Mouse (Mus musculus): ENCODE results near the gene Tnc. TPM values are rescaled to one million over a fixed set of nuclear protein-coding genes. Genes with fewer than 3 reads are reported as not detected.

Gene Tnc
- total RNA-seq, 2 experiments from 2014 or later: 2.4 to 3.8 TPM

DNA sequence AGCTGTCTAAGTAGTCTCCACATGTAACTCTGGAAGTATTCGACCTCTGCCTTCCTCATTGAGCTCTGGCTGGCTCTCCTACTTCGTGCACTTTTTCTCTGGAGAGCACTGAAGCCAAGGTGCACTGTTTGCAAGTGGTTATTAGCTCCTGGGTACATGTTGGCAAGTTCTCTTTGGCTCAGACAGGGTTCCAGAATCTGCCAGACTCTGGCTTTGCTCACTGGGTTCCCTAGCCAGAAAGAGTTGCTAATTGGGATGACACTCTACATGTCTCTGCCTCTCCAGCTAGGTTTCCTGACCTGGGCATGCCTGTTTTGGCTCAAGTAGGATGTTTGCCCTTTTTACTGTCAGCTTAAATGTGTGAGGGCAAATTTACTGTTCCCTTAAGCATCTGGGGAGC is 13.6 kb downstream of the Tnc start:
- no peak for DNase-seq (ENCODE audit: low spot score in 2 of 2)
- intact Hi-C loops (cut with DNase I): no loop called here

DNA sequence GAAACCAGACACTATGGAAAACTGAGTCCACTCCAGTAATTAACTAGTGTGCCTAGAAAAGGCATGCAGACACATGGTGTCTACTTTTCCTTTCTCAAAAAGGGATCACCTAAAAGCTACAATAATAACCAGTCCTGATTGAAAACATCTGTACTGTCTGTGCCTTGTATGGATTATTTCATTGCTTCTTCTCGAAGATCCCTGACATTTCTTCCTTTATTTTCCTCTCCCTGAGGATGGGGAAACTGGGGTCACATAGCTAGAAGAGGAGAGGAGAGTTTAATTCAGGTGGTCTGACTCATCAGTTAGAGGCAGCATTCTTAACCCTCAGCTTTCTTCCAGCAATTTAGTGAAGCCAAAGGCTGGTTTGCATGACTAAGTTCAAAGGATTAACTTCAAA is 17.3 kb downstream of the Tnc start:
- no peak for DNase-seq (ENCODE audit: low spot score in 2 of 2)
- intact Hi-C loops (cut with DNase I): no loop called here

DNA sequence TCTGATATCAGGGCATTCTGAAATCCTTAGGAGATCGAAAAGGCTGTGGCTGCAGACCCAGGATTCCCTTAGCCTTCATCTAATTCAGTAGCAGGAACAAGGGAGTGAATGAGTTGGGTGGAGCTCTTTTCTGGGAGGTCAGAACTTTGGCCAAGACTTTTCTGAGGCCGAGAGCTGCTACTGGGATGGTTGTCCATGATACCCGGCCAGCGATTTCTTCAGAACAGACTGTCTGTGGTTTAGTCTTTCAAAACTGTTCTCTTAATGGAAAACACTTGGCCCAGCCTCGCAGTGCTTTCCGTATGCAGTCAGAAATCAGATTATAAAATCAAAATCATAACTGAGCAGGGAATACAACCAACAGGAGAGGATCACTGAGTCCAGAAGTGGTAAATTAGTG is 21.2 kb downstream of the Tnc start:
- DNase-seq (ENCODE audit: low spot score in 2 of 2): no peak
- intact Hi-C loops (cut with DNase I): no loop called here

DNA sequence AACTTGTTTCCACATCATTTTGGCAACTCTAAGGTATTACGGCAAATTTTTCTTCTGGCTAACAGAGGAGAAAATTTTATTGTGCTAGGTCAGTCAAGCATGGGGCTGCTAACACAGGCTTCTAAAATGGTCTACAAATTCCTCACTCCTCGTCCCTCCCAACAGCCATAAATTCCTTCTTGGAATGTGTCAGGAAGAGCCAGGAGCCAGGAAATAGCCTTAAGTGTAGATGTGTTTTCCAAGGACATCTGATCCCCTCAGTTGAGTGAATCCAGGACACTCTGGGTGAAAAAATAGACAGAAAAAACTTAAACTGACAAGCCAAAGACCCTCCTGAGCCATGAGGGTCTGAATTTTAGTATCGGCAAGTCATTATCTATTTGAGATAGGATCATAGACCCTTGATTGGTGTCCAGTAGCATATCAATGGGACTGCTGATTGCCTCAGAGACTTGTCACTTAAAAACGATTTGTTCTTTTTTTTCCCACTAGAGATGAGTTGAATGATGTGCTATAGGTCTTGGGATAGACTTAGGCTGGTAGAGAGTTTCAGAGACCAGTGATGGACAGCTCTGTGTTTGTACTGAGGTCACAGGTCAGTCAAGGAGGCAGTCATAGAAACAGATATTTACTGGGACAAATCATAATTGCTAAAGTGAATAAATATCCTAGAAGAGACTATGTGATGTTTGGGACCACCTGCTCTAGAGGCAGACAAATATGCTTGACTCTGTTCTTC is 22.6 kb downstream of the Tnc start:
- intact Hi-C loops (cut with DNase I): no loop called here
- no peak for DNase-seq (ENCODE audit: low spot score in 2 of 2)

DNA sequence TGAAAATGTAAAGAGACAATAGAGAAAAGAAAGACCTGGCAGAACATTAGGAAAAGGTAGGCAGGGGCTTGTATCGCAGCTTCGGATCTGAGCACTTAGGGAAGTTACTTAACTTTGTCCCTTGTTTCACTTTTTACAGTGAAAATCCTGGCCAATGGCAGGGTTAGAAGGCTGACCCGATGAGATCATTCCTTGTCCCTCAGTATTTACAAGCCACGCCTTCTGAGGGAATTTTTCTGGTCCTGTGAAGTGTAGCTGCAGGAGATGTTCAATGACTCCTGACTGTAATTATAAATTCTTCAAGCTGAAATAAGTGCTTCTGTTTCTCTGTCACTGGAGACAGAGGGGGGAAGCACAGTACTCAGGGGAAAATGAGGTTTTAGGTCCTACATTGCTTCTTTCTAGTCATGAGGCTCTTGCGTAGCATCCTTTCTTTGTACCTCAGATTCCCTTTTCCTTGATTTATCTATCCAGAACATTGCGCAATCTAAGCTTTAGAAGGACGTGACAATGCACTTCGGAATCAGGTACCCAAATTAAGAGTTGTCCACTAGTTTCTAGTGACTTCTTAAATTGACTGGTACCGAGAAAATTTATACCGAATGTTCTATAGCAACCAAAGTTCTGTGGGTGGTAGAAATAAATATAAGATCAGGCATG is 25.8 kb downstream of the Tnc start:
- intact Hi-C loops (cut with DNase I): no loop called here
- DNase-seq (ENCODE audit: low spot score in 2 of 2): no peak

DNA sequence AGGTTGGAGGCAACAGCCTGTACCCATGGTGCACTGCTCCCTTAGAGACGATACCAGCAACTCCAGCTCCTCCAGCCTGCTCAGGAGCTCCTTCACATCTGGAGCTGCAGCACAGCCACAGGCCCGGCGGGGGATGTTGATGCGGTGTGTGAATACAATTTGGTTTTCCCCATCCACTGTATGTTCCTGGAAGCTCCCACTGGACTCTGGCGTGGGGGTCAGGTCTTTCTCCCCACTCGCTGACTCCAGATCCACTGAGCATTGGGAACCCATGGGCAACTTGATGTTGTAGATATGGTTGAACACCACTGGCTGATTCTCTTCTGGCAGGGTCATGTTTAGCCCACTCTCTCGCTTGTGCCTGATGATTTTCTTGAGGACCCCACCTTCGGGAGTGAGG is 26.7 kb downstream of the Tnc start:
- DNase-seq (ENCODE audit: low spot score in 2 of 2): no peak
- intact Hi-C loops (cut with DNase I): no loop called here

DNA sequence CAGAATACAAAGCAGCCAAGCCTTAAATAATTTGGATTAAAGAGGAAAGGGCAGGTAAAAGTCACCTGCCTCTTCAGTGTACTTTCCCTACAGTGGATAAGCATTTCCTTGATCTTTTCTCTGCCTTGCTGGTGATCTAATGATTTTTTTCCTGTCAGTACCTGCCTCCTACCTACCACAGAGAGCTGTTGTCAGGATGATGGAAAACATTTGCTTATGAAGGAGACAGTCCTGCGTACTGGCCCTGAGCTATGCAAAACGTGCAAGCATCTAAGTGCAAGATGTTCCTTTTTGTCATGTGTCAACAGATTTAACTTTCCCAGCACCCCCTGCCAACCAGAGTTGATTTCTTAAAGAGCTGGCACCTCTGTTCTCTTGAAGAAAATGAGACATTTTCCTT is 35.5 kb downstream of the Tnc start:
- no peak for DNase-seq (ENCODE audit: low spot score in 2 of 2)
- intact Hi-C loops (cut with DNase I): no loop called here

DNA sequence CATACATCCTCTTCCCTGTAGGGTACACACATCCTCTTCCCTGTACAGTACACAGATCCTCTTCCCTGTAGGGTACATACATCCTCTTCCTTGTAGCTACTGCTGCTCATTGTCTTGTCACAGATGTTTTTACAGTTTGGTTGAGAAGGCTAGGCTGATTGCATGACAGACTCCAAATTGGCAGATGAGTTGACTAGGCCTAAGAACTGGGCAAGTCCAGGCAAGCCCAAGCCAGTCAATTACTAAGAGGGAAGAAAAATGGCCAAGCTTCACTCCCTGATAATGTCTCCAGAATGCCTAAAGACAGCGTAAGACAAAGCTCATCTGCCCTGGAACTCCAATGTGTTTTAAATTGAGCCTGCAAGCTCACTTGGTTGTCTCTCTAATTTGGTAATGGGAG is 36.9 kb downstream of the Tnc start:
- intact Hi-C loops (cut with DNase I): no loop called here
- DNase-seq (ENCODE audit: low spot score in 2 of 2): no peak

DNA sequence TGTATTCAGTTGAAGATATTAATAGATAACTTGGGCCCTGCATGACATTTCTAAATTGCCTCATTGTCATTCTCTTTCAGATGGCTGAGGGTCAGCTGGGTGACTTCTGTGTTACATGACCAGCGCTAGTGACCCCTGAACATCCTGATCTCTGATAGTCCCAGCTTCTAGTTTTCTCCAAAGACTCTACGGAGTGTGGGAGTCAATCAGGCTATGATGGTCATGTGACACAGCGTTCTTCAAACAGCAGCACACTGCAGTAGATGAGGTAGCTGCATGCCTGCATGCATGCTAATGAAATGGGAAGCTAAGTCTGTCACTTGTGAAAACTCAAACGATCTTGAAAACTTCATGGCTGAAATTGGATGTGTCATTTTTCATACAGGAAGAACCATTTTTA is 41.6 kb downstream of the Tnc start:
- intact Hi-C loops (cut with DNase I): no loop called here
- DNase-seq (ENCODE audit: low spot score in 2 of 2): no peak

DNA sequence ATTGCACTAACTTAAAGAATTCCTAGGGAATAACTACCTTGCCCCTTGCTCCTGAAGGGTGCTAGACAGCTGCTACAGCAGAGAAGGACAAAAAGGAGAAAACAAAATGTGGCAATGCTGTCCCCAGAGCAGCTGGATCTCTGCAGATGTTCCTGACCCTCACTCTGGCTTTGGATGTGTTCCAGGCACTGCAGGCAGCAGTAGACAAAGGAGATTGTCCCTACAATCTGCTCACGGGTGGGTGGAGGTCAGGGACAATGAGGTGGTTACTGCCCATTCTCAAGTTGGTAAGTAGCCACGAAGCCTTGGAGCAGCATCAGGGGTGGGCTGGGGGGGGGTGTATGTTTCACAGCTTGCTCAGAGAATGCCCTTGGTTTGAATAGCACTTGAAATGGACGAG is 43.1 kb downstream of the Tnc start:
- no peak for DNase-seq (ENCODE audit: low spot score in 2 of 2)
- intact Hi-C loops (cut with DNase I): no loop called here

DNA sequence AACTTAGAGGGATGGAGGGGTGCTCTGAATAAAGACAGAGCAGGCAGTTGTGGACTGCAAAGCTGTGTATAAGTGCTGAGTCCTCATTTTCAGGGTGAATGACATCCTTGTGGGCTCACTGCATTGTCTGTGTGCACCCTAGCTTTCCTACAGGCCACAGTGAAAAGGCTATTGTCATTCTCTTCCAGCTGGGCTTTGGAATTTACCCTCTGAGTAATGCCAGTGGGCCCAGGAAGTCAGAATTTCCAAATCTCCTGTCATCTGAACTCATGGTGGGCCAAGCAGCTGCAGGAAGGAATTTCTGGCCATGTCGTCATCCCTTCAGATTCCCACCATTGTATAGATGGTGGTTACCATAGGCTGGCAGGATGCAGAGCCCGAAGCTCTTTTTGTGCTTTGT is 44.6 kb downstream of the Tnc start:
- DNase-seq (ENCODE audit: low spot score in 2 of 2): no peak
- intact Hi-C loops (cut with DNase I): no loop called here

DNA sequence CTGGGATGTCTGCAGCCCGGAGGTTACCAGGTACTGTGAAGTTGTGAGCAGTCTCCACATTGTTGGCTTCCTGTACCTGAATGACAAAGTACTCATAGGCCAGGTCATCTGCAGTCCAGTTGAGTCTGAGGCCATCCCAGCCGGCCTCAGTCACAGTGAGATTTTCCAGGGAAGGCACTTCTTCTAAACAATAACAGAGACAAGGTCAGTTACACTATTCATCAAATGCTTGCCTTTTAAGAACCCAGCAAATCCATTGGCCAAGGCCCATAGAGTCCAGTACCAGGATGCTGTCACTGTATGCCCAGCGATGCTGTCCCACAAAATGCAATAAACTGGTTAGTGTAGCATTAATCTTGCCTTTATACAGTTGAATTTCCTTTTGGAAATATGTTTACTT is 46.0 kb downstream of the Tnc start:
- no peak for DNase-seq (ENCODE audit: low spot score in 2 of 2)
- intact Hi-C loops (cut with DNase I): no loop called here

DNA sequence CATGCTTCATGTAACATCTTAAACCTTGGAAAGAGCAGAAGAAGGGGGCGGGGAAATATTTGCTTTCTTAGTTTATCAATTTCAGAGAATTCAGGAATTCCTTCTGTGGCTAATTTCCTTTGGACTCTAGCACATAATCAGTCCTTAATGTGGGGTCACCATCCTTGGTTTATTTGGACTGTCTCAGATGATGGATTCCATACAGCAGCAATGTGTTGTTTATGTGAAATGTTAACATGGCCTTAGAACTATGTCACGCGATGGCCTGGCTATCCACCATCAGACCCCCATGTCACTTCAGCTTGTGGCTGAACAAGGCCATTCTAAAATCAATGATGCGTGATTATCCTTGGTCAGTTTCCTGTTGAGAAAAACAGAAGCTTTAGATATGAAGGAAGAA is 46.5 kb downstream of the Tnc start:
- DNase-seq (ENCODE audit: low spot score in 2 of 2): no peak
- intact Hi-C loops (cut with DNase I): no loop called here

DNA sequence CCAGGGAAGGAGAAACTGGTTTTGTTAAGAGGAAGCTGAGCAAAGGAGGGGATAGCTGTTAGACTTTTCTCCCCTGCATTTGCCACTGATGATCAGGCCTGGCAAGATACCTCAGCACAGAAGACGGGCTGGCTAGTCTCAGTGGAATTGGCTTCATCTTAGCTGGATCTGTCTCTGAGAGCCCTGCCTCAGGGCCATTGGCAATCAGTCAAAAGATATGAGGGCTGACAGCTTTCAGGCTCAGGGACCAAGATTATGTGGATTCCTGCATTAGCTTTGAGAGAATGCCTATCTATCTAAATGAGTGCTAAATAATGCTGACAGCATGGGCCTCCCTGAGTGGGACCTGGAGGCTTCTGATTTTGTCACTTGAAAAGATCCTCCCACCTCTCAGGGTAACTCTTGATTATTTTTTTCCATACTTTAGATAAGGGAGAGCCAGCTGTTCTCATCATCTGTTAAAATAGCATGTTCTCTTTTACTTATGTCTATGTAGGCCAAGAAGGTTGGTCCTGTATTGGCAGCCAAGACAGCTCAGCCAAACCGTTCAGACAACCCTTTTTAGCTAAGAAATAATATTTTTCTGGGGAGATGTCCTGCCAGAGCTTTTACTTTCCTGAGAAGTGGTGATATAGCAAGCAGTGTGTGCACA is 53.2 kb downstream of the Tnc start:
- intact Hi-C loops (cut with DNase I): no loop called here
- no peak for DNase-seq (ENCODE audit: low spot score in 2 of 2)

DNA sequence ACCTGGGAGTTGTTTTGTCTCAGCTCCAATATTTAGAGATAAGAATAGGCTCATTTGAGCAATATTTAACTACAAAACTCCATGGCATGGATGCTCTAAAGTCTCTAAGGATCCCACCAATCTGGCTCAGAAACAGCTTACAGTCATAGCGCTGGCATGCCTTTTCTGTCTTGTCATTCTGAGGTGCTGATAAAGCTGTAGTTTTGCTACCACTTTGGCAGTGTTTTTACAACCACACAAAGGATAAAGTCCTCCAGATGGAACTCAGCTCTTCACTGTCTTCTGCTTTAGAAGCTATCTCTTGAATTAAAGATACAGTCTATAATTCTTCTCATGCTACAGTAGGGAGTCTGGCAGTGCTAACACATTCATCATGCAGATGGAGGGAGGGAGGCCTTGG is 56.6 kb downstream of the Tnc start:
- intact Hi-C loops (cut with DNase I): no loop called here
- DNase-seq (ENCODE audit: low spot score in 2 of 2): no peak

DNA sequence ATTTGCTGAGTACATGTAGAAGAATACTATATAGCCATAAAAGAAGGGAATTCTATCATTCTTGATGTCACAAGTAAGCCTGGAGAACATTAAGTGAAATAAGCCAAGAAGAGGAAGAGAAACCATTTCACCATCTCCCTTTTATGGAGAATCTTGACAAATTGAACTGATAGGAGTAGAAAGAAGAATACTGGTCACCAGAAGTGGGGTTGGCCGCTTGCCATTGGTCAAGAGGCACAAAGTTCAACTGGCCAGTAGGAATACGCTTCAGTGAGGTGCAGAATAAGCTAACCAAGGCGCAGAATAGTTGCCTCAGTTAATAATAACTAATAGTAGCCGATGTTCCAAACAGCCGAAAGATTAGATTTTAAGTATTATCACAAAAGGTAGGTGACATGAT is 58.7 kb downstream of the Tnc start:
- intact Hi-C loops (cut with DNase I): no loop called here

DNA sequence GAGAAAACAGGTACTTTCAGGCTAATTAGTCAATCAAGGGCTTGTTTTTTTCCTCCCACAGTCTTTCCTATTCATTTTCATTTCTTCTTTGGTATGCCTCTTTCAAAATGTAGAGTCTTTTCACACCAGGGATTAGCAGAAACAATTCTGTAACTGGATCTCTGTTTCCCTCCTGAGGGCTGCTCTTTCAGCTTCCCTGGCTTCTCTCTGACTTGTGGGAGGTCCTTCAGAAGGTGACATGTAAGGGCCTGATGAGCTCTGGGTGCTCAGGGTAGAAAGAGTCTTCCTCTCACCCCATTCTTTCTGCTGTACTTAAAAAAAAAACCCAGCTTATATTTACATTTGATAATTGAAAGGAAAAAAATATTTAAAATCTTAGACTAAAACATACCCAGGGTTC is 60.2 kb downstream of the Tnc start:
- intact Hi-C loops (cut with DNase I): no loop called here
- no peak for DNase-seq (ENCODE audit: low spot score in 2 of 2)

More for the DNA sequence above, 58.7 kb downstream of the Tnc start:
- no peak for DNase-seq (ENCODE audit: low spot score in 2 of 2)

DNA sequence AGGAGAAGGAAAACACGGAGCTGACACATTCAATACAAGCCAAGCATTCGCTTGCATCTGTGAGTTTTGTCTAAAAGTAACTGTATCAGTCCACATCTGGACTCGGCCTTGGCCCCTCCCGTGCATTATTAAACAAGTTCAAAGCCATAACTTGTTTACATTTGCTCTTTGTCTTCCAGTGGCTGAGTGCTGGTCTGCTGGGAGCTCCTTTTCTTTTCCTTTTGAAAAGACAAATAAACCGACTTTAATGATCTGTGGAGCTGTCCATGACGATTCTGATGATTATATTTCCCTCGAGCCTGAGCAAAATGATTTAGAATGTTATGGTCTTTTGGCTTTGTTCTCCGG is 63.7 kb downstream of the Tnc start:
- intact Hi-C loops (cut with DNase I): no loop called here
- no peak for DNase-seq (ENCODE audit: low spot score in 2 of 2)

DNA sequence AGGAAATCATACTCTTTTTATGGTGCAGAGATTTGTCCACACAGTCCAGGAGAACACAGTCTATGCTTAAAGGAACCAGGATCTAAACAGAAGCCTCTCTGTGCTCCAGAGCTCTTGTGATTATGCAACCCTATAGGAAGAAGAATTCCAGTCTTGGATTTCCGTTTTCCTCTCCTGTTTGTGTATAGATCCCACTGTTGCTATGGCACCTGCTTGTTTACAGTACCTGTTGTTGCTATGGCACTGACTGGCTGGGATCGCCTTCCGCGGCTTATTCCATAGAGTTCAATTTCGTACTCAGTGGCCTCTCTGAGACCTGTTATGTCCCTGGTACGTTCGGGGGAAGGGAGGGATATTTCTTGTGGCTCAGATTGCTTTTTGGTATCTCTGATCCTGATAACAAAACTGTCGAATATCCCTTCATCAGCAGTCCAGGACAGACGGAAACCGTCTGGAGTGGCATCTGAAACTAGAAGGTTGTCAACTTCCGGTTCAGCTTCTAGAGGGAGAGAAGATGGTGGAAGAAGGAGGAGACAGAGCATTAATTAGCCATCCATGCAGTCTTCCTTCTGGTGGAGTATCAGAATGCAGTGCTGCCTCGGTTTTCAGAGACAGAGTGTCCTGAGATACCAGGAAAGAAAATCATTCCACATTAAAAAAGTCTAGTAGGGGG is 64.3 kb downstream of the Tnc start:
- DNase-seq (ENCODE audit: low spot score in 2 of 2): no peak
- intact Hi-C loops (cut with DNase I): no loop called here

DNA sequence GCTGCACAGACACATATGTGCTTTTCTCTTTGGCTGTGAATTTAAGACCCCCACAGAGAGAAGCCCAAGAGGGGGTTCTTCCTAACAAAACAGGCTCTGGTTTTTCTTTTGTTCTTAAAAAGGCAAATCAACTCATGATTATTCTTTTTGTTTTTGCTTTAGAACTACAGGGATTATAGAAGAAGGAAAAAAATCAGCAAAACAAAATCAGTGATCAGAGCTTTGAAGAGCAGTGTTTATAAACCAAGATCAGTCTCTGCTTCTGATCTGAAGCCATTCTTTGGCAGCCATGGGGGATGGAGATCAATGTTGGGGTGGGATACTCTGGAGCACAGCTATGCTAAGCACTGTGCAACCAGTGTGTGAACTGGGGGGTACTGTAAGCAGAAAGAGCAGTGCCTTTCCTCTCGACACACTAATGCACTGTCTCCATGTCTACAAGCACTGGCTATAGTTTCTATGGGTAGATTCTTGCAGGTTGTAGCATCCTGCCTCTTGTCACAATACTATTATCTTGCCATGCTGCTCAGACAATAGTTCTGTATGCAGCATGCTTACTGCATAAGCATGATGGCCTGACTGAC is 66.5 kb downstream of the Tnc start:
- no peak for DNase-seq (ENCODE audit: low spot score in 2 of 2)
- intact Hi-C loops (cut with DNase I): no loop called here

DNA sequence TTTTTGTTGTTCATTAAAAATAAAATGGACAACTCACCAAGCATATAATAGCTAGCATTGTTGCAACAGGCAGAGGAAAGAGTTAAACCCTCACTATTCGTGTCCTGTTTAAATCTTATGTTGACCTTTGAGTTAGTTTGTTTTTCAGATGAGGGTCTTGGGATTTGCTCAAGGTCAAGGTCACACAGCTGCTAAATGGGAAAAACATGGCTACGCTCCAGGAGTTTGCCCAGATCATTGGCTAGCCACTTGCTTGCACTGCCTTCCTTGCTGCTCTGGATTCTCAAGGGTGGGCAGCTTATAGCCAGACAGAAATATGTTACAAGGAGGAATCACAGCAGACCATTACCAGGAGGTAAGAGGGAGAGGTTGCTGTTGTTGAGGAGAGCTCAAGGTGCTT is 67.2 kb downstream of the Tnc start:
- DNase-seq (ENCODE audit: low spot score in 2 of 2): no peak
- intact Hi-C loops (cut with DNase I): no loop called here
